Mouse (Mus musculus): ENCODE measurements around the gene Mrpl23.
A peak's percentile ranks its signal among the peaks of the same experiment; 100 is the strongest.

The Mrpl23 gene

DNA sequence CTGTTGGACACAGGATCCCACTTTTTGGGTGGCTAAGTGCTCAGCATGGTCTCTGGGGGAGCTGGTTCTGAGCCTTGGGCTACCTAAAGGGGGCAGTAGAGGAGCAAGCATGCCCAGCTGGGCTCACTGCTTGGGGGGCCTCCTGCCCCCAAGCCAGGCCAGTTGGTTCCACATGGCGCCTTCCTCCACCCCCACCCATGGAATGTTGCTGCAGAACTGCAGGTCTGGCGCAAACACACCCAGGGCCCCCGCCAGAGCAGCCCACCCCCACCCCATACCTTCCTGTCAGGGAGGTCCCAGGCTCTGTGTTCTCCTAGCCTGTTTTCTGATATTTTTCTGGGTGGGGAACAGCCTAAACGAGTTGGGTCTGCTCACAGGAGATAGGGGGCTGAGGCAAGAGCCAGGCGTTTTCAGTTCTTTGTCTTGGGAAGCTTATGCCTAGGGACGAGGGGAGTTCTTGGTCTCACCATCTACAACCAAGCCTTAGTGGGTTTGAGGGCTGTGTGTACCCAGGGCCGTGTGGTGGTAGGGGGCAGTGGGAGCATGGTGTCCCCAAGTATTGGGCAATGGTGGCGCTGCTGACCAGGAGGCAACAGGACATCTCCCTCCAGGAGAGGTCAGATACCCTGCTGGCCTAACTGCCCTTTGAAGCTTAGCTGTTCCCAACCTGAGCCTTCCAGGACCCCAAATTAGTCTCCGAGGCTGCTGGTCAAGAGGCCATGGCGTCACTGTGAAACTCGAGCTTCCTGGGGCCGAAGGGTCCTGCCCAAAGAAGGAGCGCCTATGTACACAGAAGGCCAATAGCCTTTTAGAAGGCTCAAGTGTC lies 20.3 kb downstream of the Mrpl23 start:
- no peak for DNase-seq (ENCODE audit: low spot score)

DNA sequence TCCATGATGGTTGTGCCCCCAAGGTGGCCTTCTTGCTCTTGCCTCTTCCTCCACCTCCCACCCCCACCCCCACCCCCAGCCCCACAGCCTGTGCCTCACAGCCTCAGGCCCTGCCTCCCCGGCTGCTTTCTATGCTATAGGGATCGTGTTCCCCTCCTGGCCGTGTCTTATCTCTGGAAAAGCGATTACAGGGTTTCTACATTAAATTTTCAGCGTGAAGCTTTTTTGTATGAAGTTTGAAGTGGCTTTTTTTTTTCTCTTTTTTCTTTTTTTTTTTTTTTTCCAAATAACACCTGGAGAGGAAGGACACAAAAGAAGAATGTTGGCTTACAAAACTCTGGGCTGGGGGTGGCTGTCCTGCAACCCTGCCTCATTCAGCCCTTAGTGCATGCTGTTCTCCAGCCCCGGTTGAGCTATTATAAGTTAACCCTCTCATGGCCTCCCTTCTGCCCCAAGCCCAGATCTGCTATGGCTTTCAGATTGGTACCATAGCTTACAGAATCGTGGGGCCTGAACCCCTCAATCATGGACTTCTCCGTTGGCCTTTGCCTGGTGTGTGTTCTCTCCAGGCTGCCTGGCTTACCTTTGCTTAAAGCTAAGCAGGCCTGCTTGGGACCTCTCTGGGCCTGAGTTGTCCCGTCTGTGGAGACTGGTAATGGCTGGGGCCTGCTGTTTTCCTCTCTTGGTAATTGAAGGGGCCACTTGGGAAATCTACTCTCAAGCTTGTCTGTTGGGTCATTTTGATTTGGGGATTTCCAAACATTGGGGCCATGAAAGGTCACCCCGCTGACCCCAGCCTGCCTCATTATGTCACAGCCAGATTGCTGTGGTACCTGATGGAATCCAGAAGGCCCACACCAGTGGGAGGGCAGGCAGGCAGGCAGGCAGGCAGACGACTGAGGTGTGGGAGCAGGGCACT lies 21.2 kb downstream of the Mrpl23 start:
- DNase-seq (ENCODE audit: low spot score): no peak

DNA sequence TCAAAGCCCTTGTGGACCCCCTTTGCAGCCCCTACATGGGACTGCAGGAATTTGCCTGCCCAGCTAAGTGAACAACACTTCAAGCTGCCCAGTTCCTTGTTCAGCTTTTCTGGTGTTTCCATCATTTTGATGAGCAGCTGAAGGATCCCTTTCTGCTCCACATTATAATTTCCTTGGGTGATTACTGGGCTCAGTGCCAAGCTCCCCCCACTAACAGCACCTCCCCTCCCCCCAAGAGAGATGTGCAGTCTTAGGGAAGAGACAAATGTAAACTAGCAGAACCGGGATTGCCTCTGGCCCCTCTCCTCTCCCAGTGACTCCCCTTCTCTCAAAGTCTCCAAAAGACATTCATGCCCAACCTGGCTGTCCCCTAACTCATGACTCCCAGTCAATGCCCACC lies 22.1 kb downstream of the Mrpl23 start:
- DNase-seq (ENCODE audit: low spot score): no peak

DNA sequence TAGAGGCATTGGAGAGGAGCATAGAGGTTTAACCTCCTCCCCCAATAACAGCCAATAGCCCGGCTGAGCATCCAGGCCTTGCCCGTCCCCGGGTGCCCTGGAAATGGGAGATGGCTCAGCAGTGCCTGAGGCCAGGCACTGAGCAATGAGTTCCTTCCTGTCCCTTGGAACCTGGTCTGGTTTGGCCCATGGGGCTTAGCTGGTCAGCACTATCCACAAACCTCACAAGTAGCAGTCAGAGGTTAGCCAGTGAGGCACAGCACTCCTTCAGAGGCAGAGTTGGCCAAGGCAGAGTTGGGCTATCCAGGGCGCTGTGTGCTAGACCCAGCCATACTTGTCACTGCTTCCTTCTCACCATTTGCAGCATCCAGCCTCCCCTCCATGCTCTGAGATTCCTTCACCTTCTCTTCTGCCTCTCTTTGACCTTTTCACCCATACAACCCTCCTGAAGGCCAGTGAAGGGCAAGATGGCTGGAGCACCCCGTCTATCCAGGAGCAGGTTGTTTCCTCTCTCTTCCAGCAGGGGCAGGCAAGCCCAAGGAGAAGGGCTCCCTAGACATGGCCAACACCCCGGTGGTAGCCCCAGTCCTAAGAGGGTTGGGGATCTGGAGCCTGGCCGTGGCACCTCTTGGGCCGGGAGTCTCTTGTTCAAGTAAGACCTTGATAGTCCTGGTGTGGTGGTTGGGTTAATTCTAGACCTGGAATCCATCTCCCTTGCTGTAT lies 23.0 kb downstream of the Mrpl23 start:
- no peak for DNase-seq (ENCODE audit: low spot score)

DNA sequence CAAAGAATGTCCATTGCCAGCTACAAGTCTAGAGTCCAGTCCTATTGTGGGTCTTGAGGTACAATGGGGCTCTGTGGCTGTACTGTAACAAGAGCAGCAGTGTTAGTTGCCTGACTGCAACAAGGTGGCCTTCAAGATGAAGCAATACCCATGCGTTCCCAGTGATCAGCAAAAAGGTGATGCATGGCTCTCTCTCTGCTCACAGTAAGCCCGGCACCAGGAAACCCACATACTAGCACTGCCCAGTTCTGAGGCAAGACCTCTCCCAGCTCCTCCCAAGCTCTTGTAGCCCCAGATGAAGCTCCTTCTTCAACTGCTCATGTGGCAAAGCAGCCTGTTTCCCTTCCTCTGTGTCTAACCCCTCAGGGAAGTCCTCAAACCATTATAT lies 23.6 kb downstream of the Mrpl23 start:
- DNase-seq (ENCODE audit: low spot score): no peak

DNA sequence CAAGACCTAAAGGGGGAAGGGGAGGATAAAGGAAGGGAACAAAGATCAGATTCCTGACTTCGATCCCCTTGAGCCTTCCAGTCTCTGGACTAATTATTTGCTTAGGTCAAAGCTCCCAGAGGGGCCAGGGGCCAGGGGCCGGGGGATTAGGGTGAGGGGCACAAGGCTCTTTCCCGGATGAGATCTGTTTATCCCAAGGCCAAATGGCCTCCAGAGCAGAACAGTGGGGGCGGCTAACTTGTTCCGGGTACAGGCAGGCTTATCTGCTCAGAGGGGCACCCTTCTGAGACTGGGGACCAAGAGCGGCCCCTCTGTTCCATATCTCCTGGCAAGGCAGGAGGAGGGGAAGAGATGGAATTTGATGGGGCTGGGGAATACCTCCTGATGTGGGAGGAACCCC lies 25.2 kb downstream of the Mrpl23 start:
- DNase-seq (ENCODE audit: low spot score): no peak

DNA sequence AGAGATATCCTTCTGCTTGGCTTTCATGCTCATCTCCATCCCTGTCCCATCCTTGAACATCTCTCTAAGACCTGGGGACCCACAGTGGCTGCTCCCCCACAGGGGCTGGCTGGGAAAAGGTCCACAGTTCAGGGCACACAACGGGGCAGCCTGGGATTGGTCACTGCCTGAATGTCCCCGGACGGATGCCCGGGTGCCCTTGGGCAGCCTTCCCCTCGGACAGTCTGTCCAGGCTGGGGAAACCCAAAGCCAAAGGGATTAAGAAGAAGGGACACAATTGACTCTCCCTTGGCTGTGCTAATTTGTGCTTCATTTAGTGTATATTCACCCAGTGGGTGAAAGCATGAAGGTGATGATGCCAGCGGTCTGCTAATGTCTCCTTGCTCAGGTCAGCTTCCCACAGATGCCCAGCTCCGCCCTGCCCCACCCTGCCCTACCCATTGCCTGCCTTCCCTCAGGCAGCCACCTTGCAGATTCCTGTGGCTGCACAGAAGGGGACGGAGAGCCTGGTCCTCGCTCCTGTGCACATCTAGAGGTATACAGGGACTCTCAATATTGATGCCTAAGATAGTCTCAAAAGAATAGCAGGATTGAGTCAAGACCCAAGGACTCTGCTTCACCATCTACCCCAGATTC lies 26.1 kb downstream of the Mrpl23 start:
- DNase-seq (ENCODE audit: low spot score): no peak

DNA sequence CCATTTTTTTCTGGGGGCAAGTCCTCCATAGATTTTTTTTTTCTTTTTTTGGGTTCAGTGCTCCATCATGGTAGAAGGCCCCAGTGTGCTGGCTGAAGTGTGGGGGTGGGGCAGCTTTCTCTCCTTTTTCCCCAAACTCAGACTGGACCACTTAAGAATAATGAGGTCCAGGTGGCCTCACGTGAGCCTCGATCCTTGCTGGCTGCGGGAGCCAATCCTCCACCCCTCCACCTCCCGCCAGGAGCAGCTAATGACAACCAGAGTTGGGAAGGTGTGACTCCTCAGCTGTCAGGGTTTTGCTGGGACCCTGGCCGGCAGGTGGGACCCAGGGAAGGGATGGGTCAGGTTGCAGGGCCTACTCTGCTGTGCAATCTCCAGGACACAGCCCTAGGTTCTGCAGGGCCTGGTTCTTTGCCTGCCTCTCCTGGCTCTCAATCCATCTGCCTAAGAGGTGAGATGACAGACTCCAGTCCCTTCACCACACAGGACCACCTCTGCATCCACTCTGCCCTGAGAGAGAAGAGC lies 27.2 kb downstream of the Mrpl23 start:
- DNase-seq (ENCODE audit: low spot score): no peak

DNA sequence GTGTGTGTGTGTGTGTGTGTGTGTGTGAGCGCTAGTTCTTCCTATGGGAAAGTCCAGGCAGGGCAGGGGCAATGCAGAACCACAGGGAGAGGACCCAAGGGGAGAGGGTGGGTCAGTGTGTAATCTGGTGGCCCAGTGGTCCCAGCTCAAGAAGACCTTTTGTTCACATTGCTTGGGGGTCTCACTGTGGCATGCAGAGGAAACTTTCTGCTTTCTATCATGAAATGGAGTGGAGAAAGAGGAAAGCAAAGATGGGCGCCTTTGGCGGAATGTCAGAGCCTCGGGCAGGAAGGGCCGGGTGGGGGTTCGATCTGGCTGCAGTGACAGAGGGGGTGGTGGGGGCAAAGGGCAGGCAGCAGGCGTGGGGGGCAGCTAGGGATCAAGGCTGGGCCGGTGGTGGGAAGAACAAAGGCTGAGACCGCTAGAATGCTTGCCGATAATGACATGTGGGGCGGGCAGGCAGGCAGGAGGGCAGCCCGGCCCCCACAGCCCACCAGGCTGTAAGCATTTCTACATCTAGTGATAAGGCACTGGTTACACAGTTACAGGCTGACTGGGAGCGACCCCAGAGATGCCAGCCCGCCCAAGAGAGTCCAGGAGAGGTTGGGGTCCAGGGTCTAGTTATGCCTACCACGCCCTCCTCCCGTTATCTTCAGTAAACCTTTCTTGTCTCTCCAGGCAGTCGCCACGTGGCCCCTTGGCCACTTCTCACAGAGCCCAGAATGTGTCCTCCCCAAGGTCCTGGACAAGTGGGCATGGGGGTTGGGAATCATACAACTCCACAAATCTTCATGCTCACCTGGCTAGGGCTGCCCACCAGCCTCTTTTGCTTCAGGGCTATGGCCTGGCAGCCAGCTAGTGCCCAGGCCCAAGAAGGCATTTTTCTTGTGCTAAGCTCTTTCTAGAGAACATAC lies 28.7 kb downstream of the Mrpl23 start:
- no peak for DNase-seq (ENCODE audit: low spot score)

DNA sequence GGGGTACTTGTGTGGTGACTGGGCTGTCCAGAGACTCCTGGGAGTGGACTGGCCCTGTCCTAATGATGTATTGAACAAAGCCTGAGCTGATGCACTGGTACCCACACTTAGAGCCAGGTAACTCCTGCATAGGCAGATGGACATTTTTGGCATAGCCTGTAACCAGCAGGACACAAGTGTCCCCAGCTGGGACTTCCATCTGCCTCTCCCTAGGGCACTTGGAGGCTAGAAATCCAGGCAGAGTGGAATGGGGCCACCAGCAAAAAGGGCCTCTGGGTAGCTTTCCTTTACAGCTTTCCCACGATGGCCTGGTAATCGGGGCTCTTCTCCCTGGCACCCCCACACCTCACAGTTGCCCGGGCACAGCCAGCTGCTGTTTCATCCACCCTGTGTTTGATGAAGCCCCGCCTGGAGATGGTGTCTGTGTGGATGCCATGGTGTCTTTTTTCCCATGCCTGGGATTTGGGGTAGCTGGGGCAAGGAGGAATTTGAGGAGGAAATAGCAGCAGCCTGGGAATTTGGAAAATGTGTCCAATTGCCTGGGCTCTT lies 29.4 kb downstream of the Mrpl23 start:
- no peak for DNase-seq (ENCODE audit: low spot score)

DNA sequence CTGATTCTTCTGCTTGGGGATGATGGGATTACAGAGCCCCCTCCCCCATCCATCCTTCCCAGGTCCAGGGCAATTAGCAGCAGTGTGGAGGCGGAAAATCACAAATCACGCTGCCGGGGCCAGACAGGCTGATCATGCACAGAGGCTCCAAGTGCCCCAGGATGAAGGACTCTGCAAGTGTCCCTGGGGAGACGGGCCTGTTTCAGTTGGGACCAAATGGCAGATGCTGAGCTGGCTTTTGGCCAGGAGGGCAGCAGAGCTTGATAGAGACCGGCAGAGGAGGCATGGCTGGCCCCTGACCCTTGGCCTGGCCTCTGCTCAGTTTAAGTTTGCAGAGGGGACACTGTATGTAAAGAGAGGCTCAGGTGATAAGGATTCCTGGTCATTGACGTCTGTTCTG lies 30.7 kb downstream of the Mrpl23 start:
- peak; percentile 57 for DNase-seq (ENCODE audit: low spot score)

DNA sequence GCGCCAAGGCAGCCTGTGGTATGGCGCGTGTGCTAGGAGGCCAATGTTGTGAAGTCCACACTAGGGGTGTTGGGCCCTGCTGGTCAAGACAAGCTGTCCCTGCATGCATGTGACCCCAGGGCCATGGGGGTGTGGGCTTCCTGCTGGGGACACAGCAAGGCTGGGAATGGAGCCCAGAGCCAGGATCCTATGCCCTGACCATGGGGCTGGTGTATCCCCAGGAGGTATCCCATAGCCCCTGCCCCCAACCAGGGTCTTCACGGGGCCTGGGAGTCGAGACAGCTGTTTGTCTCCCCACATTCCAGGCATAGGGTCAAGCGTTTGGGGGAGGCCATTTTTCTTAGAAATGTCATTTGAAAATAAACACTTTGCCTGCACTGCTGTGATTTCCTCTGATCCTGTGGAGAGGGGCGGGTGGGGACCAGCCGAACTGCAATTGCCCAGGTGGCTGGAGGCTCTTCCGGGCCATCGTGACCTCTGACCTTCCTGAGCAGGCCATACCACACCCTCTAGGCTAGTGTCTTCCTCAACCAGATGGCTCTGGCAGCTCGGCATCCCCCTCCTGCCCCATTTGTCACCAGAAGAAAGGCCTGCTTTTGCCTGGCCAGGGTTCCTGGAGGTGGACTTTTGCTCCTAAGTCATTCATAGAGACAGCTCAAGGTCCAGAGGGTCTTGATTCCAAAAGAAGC lies 32.6 kb downstream of the Mrpl23 start:
- no peak for DNase-seq (ENCODE audit: low spot score)

DNA sequence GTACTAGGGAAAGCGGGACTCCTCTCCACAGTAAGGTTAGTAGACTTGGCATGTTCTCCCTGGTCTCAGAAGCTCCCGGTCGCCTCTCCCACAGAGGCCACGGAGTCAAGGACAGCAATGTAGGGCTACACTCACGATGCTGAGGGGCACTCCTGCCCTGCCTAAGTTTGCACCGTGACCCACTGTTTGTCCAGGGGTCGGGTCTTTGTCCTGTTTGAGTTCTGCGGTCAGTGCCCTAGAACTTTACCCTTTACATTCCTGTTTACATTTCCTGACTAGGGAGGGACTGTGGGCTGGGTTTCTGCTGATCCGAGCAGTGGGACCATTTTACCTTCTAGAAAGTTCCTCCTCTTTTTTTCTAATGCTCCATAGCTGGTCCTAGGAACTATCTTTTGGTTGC lies 34.0 kb downstream of the Mrpl23 start:
- DNase-seq (ENCODE audit: low spot score): no peak

DNA sequence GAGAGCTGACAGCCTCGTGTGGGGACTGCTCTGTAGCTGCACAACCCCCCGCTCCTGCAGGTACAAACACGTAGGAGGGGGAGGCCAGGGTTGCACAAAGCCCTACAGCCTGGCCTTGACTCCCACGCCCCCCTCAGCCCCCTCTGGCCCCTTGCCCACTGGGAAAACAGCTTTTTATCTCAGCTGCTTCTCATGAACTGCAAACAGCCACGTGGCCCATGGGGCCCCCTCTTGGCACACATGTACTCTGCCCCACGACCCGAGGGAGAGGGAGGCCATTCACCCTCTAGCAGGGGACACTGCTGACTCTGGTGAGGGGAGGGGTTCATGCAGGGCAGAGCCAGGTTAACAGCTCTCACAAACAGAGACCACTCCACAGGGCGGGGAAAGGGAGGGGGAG lies 36.5 kb downstream of the Mrpl23 start:
- DNase-seq (ENCODE audit: low spot score): no peak

DNA sequence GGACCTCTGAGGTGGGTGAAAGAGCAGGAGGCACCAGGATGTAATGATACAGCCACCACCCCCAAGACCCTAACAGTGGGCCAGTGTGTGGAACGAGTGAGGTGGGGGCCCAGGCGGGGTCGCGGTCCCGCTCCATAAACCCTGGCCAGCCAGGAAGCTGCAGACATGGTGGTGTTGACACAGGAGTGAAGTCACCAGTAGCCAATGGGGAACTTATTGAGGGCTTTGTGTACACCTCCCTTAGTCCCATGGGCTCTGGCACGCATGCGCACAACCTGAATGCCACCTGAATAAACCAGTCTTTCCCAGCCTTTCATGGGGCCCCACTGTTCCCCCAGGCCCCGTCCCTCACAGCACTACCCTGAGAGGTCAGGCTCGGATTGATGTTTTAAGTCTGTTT lies 38.1 kb downstream of the Mrpl23 start:
- no peak for DNase-seq (ENCODE audit: low spot score)

DNA sequence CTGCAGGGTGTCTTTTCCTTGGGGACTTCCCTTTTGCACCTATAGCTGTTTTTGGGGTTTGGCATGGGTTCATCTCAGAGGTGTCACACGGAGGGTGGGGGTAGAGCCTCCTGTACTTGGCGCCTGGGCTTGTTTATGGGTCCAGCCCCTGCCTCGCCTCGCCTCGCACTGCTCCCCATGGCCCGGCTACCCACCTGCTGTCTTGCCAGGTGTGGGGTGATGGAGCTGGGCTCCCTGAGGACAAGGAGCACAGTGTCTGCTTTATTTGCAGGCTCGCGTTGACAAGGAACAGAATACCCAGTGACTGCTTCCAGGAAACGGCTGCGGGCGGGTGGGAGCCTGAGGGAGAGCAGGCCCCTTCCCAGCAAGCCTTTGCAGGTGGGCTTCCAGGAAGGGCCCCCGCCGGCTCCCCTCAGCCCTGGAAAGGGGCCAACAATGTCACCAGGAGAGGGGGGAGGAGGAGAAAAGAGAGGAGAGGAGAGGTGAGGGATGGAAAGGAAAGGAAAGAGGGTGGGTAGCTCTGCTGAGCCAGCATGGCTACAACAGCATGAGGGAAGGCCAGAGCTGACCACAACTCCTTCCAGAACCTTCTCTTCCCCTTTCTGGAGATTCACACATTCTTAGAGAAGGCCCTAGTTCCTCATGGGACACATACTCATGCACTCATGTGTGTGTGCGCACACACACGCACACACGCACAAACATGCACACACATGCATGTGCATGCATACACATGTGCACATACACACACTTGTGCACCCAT lies 39.2 kb downstream of the Mrpl23 start:
- no peak for DNase-seq (ENCODE audit: low spot score)

DNA sequence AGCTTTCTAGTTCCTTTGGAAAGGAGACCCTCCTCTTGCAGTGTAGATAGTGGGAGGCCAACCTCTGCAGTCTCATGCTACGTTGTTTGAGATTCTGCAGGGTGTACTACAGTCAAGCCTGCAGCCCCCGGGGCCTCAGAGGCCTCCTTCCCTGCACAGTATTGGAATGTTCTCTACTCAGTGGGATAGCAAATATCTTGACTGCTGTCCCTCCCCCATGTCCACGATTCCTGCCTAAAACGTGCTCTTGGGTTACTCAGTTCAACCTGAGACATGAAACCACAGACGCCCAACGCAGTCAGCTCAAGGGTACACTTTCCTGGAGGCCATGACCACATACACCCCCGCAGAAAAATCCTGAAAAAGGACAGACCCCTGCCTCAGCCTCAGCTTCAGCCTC lies 39.9 kb downstream of the Mrpl23 start:
- DNase-seq (ENCODE audit: low spot score): no peak

DNA sequence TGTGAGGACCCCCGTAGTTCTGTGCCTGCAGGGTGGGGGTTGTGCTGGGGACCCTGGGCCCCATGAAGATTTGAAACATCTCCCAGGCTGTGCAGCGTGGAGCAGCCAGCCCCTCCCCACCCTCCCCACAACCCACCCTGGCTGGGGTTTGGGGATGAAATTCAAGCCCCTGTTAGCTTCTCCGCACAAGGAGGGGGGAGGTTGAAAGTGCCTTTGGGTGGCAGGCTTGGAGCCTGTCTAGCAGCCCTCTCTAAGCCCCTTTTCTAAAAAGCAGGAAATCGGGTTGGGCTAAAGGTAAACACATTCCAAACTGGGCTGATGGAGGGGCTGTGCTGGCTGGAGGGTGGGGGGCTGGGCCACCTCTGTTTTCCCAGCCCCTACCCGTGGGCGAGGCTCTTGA lies 40.5 kb downstream of the Mrpl23 start:
- DNase-seq (ENCODE audit: low spot score): no peak

DNA sequence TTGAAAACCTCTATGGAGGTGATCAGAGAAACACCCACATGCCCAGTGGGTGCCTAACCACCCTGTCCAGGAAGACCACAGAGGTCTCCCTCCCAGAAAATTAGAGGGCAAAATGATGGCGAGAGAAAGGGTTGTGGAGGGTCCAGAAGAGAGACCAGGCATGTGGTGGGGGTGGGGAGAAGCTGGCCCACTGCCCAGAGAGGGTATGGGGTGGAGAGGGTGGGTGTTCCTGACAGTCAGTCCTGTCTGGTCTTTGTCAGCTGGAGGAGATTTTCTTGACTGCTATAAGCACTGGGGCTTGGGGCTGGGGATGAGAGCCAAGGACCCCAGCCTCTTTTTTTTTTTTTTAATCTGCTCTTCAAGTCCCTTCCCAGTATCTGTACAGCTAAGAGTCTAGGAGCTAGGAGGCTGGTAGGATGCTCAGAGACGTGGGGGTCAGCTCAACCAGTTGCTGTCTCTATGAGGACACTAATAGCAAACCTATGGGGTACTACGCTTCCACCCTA lies 41.7 kb downstream of the Mrpl23 start:
- DNase-seq (ENCODE audit: low spot score): no peak
